Mouse (Mus musculus) liver, postnatal 0 days (tissue): ENCODE measurements around the gene Nsfl1c. TPM values are rescaled to one million over a fixed set of nuclear protein-coding genes. Genes with fewer than 3 reads are reported as not detected.

Source experiments
- ATAC-seq: fragments of 200-750 bp; cut with Nextera tagmentation; 2 replicates; pipeline ENCODE4 v1.8.0; 2017; ENCODE audit warnings: mild to moderate bottlenecking, moderate library complexity
- DNase-seq: peaks from one replicate; pipeline ENCODE4 v3.0.0-alpha.2; 2016
- H3K27ac ChIP-seq: fragments of 300-500 bp; sonication (generic); 2 replicates; pipeline ENCODE4 v1.5.1; 2014; ENCODE audit warnings: antibody characterized with exemption, moderate library complexity, mild to moderate bottlenecking, low read depth
- H3K27me3 ChIP-seq: fragments of 300-500 bp; sonication (generic); 2 replicates; pipeline ENCODE4 v1.6.1; 2014; ENCODE audit warnings: low read length, control low read depth, mixed read lengths; ENCODE audit not compliant: insufficient read depth
- H3K36me3 ChIP-seq: fragments of 300-500 bp; sonication (generic); replicated peaks from 2 replicates; pipeline ENCODE4 v1.6.1; 2014; ENCODE audit warnings: mild to moderate bottlenecking, control low read depth, low read length, moderate library complexity, mixed read lengths; ENCODE audit not compliant: insufficient read depth
- H3K4me1 ChIP-seq: fragments of 300-500 bp; sonication (generic); 2 replicates; pipeline ENCODE4 v1.6.1; 2014; ENCODE audit warnings: antibody characterized with exemption, mild to moderate bottlenecking, control low read depth; ENCODE audit not compliant: insufficient read depth
- H3K4me2 ChIP-seq: fragments of 300-500 bp; sonication (generic); 2 replicates; pipeline ENCODE4 v1.6.1; 2014; ENCODE audit warnings: low read depth, mild to moderate bottlenecking, low read length, moderate library complexity, mixed read lengths
- H3K4me3 ChIP-seq: fragments of 300-500 bp; sonication (generic); 2 replicates; pipeline ENCODE4 v1.5.1; 2014; ENCODE audit warnings: low read depth, low read length
- H3K9ac ChIP-seq: fragments of 300-500 bp; sonication (generic); replicated peaks from 2 replicates; pipeline ENCODE4 v1.6.1; 2014; ENCODE audit warnings: mild to moderate bottlenecking, moderate library complexity
- H3K9me3 ChIP-seq: fragments of 300-500 bp; sonication (generic); 2 replicates; pipeline ENCODE4 v1.6.1; 2016; ENCODE audit warnings: mild to moderate bottlenecking, control low read depth, low read length, mixed read lengths
- CTCF ChIP-seq: sonication (generic); IDR thresholded peaks from 2 replicates; pipeline ENCODE4 v1.5.1; 2016; ENCODE audit warnings: antibody characterized with exemption, low read depth
- EP300 ChIP-seq: IDR thresholded peaks from 2 replicates; pipeline ENCODE4 v1.6.1; 2016; ENCODE audit warnings: antibody characterized with exemption, low read depth, mild to moderate bottlenecking
- WGBS: fragments of 180-500 bp; shearing (Covaris S2); extraction: QIAGEN DNeasy Blood & Tissue Kit; methylation state at CpG from one replicate; pipeline ENCODE4 v1.1.7; 2014; ENCODE audit not compliant: insufficient replicate concordance; 5-methylcytosine and 5-hydroxymethylcytosine counted together
- polyA plus RNA-seq: library from polyadenylated mRNA; unstranded; fragments of >200 nt; fragmentation: Nextera tagmentation; extraction: Ambion mirVana; gene quantifications from 2 replicates; pipeline ENCODE4 v1.2.1, GENCODE M21; 2015

Gene Nsfl1c
- polyA plus RNA-seq, 1 experiment from 2014 or later = 52.9 TPM

- Histone ChIP-seq H3K36me3 (no peaks in the 10 kb centered on the region), H3K9ac (no peak overlapping the region), H3K4me2 (no peak overlapping the region), H3K27ac (no peak overlapping the region), H3K27me3 (no peaks in the 10 kb centered on the region), H3K4me1 (peaks cover 7% of the 10 kb centered on the region; the same call in 1 of the 2 replicates), H3K9me3 (no peaks in the 10 kb centered on the region), H3K4me3 (no peak overlapping the region)
- TF ChIP-seq CTCF = no peak
- TF ChIP-seq EP300 = no peak
- ATAC-seq (no peak), DNase-seq (no peak)
Measured at GRCm38 (mm10) chr2:151529169-151529568, 35.2 kb downstream of the Nsfl1c start.

DNA sequence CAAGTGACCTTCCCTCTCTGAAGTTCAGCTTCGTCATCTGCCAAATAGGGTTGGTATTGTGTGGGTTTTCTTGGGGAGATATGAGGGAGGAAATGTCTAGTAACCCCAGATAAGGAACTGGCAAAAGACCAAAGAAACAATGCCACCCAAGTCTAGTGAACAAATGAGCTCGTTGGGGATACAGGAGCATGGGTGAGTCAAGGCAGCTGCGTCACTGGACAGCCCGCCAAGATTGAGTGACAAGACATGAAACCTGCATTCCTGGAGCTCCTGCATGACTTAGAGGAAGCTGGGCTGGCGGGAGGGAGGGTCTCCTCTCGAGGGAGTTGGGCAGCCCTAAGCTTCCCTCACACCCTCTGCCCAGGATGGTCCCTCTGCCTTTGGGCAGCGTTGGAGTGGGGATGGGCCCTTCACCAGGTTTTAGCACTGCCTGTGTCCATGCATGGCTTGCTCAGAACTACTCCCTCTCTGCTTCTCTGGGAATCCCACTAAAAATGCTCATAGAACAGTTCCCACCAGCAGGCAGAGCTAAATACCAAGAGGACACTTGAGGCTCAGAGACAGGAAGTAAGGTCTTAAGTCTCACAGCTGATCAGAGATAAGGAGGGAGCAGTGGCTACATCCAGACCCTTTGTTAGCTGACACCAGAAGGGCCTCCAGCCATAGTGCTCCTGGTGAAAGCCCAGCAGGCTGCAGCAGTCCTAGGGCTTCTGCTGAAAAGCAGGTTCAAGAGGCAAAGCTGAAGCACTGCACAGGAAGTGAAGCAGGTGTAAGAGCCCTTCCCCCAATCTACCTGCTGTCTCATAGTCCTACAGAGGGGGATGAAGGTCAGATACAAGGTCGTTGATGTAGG is 36.6 kb downstream of the Nsfl1c start:
- peaks cover 7% of the 10 kb centered on the region; the same call in 1 of the 2 replicates for H3K4me1 ChIP-seq
- no peak overlapping the region for H3K4me3 ChIP-seq
- no peak overlapping the region for H3K4me2 ChIP-seq
- ATAC-seq = peak; percentile 50
- no peak overlapping the region for H3K9ac ChIP-seq
- peak; percentile 23; the same call in 1 of the 2 replicates for TF ChIP-seq CTCF
- peak; percentile 39; the same call in 1 of the 2 replicates for TF ChIP-seq EP300
- no peaks in the 10 kb centered on the region for H3K27me3 ChIP-seq
- WGBS = 33% methylated on average over 8 of the region's 8 CpGs
- no peak overlapping the region for H3K27ac ChIP-seq
- H3K9me3 ChIP-seq = no peaks in the 10 kb centered on the region
- H3K36me3 ChIP-seq = no peaks in the 10 kb centered on the region
- DNase-seq = no peak

GRCm38 (mm10) chr2:151533632-151534031 is 39.6 kb downstream of the Nsfl1c start:
- Histone ChIP-seq H3K36me3 (no peaks in the 10 kb centered on the region), H3K4me1 (peaks cover 7% of the 10 kb centered on the region; the same call in 1 of the 2 replicates), H3K4me3 (no peak overlapping the region), H3K27me3 (no peaks in the 10 kb centered on the region), H3K9ac (no peak overlapping the region), H3K4me2 (no peak overlapping the region), H3K9me3 (no peaks in the 10 kb centered on the region), H3K27ac (no peak overlapping the region)
- DNase-seq (peak; percentile 26), ATAC-seq (peak; percentile 50; the same call in 1 of the 2 replicates)
- no peak for TF ChIP-seq EP300
- no peak for TF ChIP-seq CTCF
- 46% methylated on average over 6 of the region's 6 CpGs for WGBS

- Histone ChIP-seq H3K9me3 (no peaks in the 10 kb centered on the region), H3K9ac (no peak overlapping the region), H3K4me1 (no peaks in the 10 kb centered on the region), H3K4me2 (peak overlapping the region; percentile 31; the same call in 1 of the 2 replicates), H3K27me3 (no peaks in the 10 kb centered on the region), H3K4me3 (no peak overlapping the region), H3K36me3 (no peaks in the 10 kb centered on the region), H3K27ac (peak overlapping the region; percentile 31; the same call in 1 of the 2 replicates)
- DNase-seq = no peak
- peak; percentile 28 for ATAC-seq
- TF ChIP-seq CTCF (no peak), EP300 (no peak)
- 22% methylated on average over 1 of the region's 1 CpGs for WGBS
Measured at GRCm38 (mm10) chr2:151535961-151536617, 42.1 kb downstream of the Nsfl1c start.

DNA sequence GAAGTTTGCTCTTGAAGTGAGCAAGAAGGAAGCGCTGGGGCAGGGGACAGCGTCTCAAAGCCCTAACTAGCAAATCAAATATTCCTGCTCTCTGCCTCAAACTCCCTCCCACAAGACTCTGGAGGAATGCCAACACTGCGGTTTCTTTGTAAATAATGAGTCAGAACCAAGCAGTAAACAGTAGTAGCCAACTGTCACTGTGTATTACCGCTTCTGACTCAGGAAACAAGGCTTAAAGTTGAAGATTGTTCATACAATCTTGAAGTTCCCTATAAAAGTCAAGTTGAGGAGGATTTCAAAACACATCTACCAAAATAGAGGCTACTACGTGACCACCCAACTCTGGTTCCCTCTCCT is 42.6 kb downstream of the Nsfl1c start:
- H3K36me3 ChIP-seq = no peaks in the 10 kb centered on the region
- peak; percentile 72 for ATAC-seq
- DNase-seq = peak; percentile 57

GRCm38 (mm10) chr2:151538646-151539045 is 44.7 kb downstream of the Nsfl1c start:
- Histone ChIP-seq H3K4me1 (peaks cover 13% of the 10 kb centered on the region), H3K4me2 (no peak overlapping the region), H3K27ac (no peak overlapping the region), H3K9me3 (no peaks in the 10 kb centered on the region), H3K27me3 (no peaks in the 10 kb centered on the region), H3K9ac (no peak overlapping the region), H3K4me3 (no peak overlapping the region), H3K36me3 (no peaks in the 10 kb centered on the region)
- WGBS = 66% methylated on average over 4 of the region's 4 CpGs
- DNase-seq (no peak), ATAC-seq (no peak)
- TF ChIP-seq CTCF (no peak), EP300 (no peak)

More for the DNA sequence above, 42.6 kb downstream of the Nsfl1c start:
- Histone ChIP-seq H3K27ac (peak overlapping the region; percentile 31; the same call in 1 of the 2 replicates), H3K9me3 (no peaks in the 10 kb centered on the region), H3K27me3 (no peaks in the 10 kb centered on the region), H3K4me3 (no peak overlapping the region), H3K9ac (no peak overlapping the region), H3K4me1 (peaks cover 4% of the 10 kb centered on the region; the same call in 1 of the 2 replicates), H3K4me2 (peak overlapping the region; percentile 31; the same call in 1 of the 2 replicates)
- TF ChIP-seq CTCF = no peak
- TF ChIP-seq EP300 = no peak
- 18% methylated on average over 5 of the region's 5 CpGs for WGBS
